Mouse (Mus musculus) stomach, postnatal 0 days (tissue): ENCODE results near the gene Kirrel3. TPM values are rescaled to one million over a fixed set of nuclear protein-coding genes. Genes with fewer than 3 reads are reported as not detected.

Experiments used
- ATAC-seq: fragments of 200-750 bp; cut with Nextera tagmentation; 2 replicates; pipeline ENCODE4 v1.8.0; 2017; ENCODE audit not compliant: low FRiP score, low TSS enrichment
- DNase-seq: peaks from one replicate; pipeline ENCODE4 v3.0.0-alpha.2; 2016; ENCODE audit warnings: low spot score
- H3K27ac ChIP-seq: fragments of 300-500 bp; sonication (generic); replicated peaks from 2 replicates; pipeline ENCODE4 v1.5.1; 2014; ENCODE audit warnings: mild to moderate bottlenecking, control low read depth
- H3K27me3 ChIP-seq: fragments of 300-500 bp; sonication (generic); 2 replicates; pipeline ENCODE4 v1.6.1; 2014; ENCODE audit warnings: low read length; ENCODE audit not compliant: control insufficient read depth, insufficient read depth
- H3K36me3 ChIP-seq: fragments of 300-500 bp; sonication (generic); 2 replicates; pipeline ENCODE4 v1.6.1; 2014; ENCODE audit warnings: low read length, mixed read lengths; ENCODE audit not compliant: control insufficient read depth, insufficient read depth
- H3K4me1 ChIP-seq: fragments of 300-500 bp; sonication (generic); replicated peaks from 2 replicates; pipeline ENCODE4 v1.6.1; 2014; ENCODE audit warnings: antibody characterized with exemption; ENCODE audit not compliant: control insufficient read depth, insufficient read depth
- H3K4me2 ChIP-seq: fragments of 300-500 bp; sonication (generic); replicated peaks from 2 replicates; pipeline ENCODE4 v1.6.1; 2014; ENCODE audit warnings: low read depth, mild to moderate bottlenecking, control low read depth, moderate library complexity
- H3K4me3 ChIP-seq: fragments of 300-500 bp; sonication (generic); 2 replicates; pipeline ENCODE4 v1.5.1; 2014; ENCODE audit warnings: low read depth, low read length, control low read depth
- H3K9ac ChIP-seq: fragments of 300-500 bp; sonication (generic); 2 replicates; pipeline ENCODE4 v1.6.1; 2014; ENCODE audit warnings: mild to moderate bottlenecking, low read length, control low read depth, mixed read lengths
- H3K9me3 ChIP-seq: fragments of 300-500 bp; sonication (generic); 2 replicates; pipeline ENCODE4 v1.6.1; 2016; ENCODE audit warnings: low read length; ENCODE audit not compliant: control insufficient read depth
- CTCF ChIP-seq: IDR thresholded peaks from 2 replicates; pipeline ENCODE4 v1.5.1; 2016; ENCODE audit warnings: antibody characterized with exemption, low read depth, mild to moderate bottlenecking, moderate library complexity
- EP300 ChIP-seq: optimal IDR thresholded peaks from 2 replicates; pipeline ENCODE3; 2016; ENCODE audit warnings: antibody characterized with exemption
- WGBS: fragments of 180-500 bp; shearing (Covaris S2); extraction: QIAGEN DNeasy Blood & Tissue Kit; methylation state at CpG from one replicate; pipeline ENCODE4 v1.1.7; 2014; 5-methylcytosine and 5-hydroxymethylcytosine counted together
- polyA plus RNA-seq: library from polyadenylated mRNA; unstranded; fragments of >200 nt; fragmentation: Nextera tagmentation; extraction: Ambion mirVana; gene quantifications from 2 replicates; pipeline ENCODE4 v1.2.1, GENCODE M21; 2015

The Kirrel3 gene
- polyA plus RNA-seq, 1 experiment from 2014 or later = 1.4 TPM

DNA sequence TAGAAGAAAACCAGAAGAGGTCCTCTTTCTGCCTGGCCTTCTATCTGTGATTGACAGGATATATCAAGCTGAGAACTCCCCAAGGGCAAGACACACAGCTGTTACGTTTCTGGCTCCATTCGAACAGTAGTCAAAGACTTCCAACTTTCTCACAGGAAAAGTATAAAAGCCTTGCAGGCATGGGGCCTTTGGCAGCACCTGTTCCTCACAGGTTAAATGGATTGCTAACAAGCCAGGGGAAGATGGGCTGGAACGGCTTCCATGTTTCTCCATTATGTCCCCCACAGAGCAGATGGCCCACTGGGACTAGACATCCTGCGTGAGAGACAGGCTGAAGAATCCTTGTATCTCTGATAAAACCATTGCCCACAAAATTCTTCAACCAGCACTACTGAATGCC, 415.5 kb downstream of the Kirrel3 start:
- DNase-seq (no peak), ATAC-seq (no peak)
- H3K36me3 ChIP-seq = no peaks in the 10 kb centered on the region
- no peaks in the 10 kb centered on the region for H3K9me3 ChIP-seq
- no peak overlapping the region for H3K4me3 ChIP-seq
- no peaks in the 10 kb centered on the region for H3K27me3 ChIP-seq
- H3K4me2 ChIP-seq = no peak overlapping the region
- TF ChIP-seq EP300 (no peak), CTCF (no peak)
- H3K4me1 ChIP-seq = no peaks in the 10 kb centered on the region
- no peak overlapping the region for H3K27ac ChIP-seq
- H3K9ac ChIP-seq = no peak overlapping the region
- 85% methylated on average over 4 of the region's 4 CpGs for WGBS

DNA sequence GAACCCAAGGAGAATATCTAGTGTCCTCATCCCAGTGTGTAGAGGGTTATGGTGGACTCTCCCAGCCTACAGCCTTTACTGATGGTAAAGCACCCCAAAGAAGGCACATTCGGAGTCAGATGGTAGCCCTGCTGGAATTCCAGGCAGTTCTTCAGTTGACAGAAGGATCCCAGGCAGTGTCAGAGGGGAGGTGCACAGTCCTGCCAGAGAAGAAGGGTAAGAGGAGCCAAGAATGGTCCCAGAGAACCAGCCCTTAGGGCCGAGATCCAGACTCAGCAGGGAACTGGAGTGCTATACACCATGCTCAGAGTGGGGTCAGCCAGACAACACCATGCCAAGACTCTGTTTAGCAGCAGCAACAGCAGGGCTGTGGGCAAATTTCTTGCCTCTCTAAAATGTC, 416.2 kb downstream of the Kirrel3 start:
- no peak overlapping the region for H3K9ac ChIP-seq
- 64% methylated on average over 2 of the region's 2 CpGs for WGBS
- DNase-seq = no peak
- no peak overlapping the region for H3K27ac ChIP-seq
- no peaks in the 10 kb centered on the region for H3K9me3 ChIP-seq
- H3K4me2 ChIP-seq = no peak overlapping the region
- no peak overlapping the region for H3K4me3 ChIP-seq
- no peaks in the 10 kb centered on the region for H3K36me3 ChIP-seq
- H3K27me3 ChIP-seq = no peaks in the 10 kb centered on the region
- TF ChIP-seq CTCF = no peak
- no peak for TF ChIP-seq EP300
- ATAC-seq = no peak
- H3K4me1 ChIP-seq = no peaks in the 10 kb centered on the region

DNA sequence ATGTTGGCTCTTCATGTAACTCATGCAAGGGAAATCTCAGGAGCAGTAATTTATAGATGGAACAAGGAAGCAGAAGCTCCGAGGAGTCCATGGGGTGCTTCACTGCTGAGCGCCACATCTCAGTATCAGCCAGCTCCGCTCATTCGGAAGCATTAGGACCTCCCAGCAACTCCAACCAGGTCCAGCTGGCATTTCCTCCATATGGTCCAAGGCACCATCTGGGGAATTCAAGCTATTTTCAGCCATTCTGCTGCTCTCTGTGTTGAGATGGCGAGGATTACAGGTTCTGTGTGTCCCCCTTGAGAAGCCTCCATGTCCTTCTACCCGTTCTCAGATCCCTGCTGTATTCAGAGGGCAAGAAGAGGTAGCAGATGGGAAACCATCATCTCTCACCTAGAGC, 419.5 kb downstream of the Kirrel3 start:
- Histone ChIP-seq H3K27me3 (no peaks in the 10 kb centered on the region), H3K9me3 (no peaks in the 10 kb centered on the region), H3K4me2 (no peak overlapping the region), H3K4me3 (no peak overlapping the region), H3K4me1 (no peaks in the 10 kb centered on the region), H3K27ac (no peak overlapping the region), H3K36me3 (no peaks in the 10 kb centered on the region), H3K9ac (no peak overlapping the region)
- 87% methylated on average over 6 of the region's 6 CpGs for WGBS
- TF ChIP-seq EP300 (no peak), CTCF (no peak)
- ATAC-seq (no peak), DNase-seq (no peak)

DNA sequence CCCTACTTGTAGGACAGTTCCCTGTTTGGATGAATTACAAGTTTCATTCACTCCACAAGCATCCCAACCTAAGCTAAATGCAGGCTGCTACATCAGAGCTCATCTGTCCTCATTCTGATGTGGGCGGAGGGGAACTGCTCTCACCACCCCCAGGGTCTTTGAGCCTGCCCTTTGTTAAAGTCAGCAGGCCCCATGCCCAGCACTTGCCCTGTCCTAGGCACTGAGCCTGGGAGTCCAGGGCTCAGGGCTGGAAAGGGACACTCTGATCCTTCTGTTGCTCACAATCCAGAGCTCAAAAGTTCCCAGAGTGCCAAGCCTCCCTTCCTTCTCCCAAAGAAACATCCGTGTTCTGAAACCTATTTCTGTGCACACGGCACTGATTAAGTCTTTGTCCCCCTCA, 422.3 kb downstream of the Kirrel3 start:
- Histone ChIP-seq H3K27me3 (no peaks in the 10 kb centered on the region), H3K4me2 (no peak overlapping the region), H3K36me3 (no peaks in the 10 kb centered on the region), H3K4me3 (no peak overlapping the region), H3K4me1 (no peaks in the 10 kb centered on the region), H3K9me3 (no peaks in the 10 kb centered on the region), H3K9ac (no peak overlapping the region), H3K27ac (no peak overlapping the region)
- TF ChIP-seq EP300 (no peak), CTCF (no peak)
- DNase-seq (no peak), ATAC-seq (no peak)
- WGBS = 79% methylated on average over 3 of the region's 3 CpGs

DNA sequence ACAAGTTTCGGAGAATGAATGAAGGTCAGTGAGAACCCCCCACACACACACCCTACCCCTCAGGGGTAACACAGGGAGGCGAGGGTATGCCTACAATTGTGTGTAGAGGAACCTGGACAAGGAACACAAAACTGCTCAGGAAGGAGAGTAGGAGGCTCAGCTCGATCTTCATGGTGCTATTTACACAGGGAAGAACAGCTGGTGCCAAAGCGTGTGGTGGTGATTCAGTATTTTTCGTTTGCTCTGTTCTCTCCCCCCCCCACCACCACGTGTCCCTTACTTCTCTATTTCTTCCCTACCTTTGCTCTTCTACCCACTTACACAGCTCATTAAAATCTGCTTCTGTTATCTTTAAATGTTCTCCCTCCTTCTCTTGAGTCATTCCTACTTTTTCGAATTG, 426.1 kb downstream of the Kirrel3 start:
- Histone ChIP-seq H3K27me3 (no peaks in the 10 kb centered on the region), H3K4me2 (no peak overlapping the region), H3K9me3 (no peaks in the 10 kb centered on the region), H3K4me1 (no peaks in the 10 kb centered on the region), H3K4me3 (no peak overlapping the region), H3K9ac (no peak overlapping the region), H3K36me3 (no peaks in the 10 kb centered on the region), H3K27ac (no peak overlapping the region)
- ATAC-seq (no peak), DNase-seq (no peak)
- no peak for TF ChIP-seq CTCF
- no peak for TF ChIP-seq EP300
- whole genome bisulfite sequencing = 72% methylated on average over 7 of the region's 7 CpGs

DNA sequence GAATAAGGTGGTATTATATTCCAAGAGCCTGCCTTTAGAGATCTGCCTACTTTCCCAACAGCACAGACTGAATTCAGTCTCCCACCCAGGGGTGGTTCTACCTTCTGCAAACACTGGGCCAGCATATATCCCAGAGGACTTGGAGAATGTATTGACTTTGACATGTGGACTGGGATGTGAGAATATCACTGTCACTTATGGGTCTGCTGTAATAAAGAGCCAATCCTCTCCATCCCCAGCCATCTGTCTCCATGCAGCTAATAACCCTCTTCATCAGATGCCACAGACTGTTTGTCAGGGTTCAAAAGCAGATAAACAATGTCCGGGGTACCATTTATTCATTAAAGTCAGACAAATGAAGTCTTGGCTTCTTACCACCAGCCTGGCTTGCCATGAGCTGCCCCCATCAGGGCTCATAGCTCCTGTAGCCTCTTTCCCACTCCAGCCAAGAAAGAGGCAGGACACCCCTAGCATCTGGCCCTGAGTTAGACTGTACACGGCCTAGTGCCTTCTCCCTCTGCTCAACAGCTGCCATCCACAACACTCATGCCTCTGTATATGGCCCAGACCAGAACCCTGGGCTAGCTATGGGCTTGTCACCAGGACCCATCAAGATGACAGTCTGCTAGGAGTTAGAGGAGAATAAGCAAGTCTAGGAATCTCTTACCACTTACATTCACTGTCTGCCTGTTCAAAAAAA, 426.7 kb downstream of the Kirrel3 start:
- DNase-seq = no peak
- H3K27ac ChIP-seq = no peak overlapping the region
- no peaks in the 10 kb centered on the region for H3K9me3 ChIP-seq
- no peak for TF ChIP-seq CTCF
- no peak for TF ChIP-seq EP300
- H3K4me3 ChIP-seq = no peak overlapping the region
- no peaks in the 10 kb centered on the region for H3K27me3 ChIP-seq
- WGBS = 85% methylated on average over 2 of the region's 2 CpGs
- no peak overlapping the region for H3K4me2 ChIP-seq
- H3K36me3 ChIP-seq = no peaks in the 10 kb centered on the region
- no peaks in the 10 kb centered on the region for H3K4me1 ChIP-seq
- ATAC-seq = no peak
- no peak overlapping the region for H3K9ac ChIP-seq
